Mouse (Mus musculus): ENCODE results near the gene Cstf3. TPM values are rescaled to one million over a fixed set of nuclear protein-coding genes. Genes with fewer than 3 reads are reported as not detected.

Gene Cstf3
- polyA plus RNA-seq (2014; fragmentation: Illumina TruSeq; extraction: RNeasy Lipid Tissue Mini Kit (QIAGEN cat#74804)) = 84.5 TPM

GRCm38 (mm10) chr2:104590068-104590828, at the start of gene Cstf3:
Cstf3 (plus strand) TSS chr2:104590523.

GRCm38 (mm10) chr2:104711585-104712485, 121.5 kb downstream of the Cstf3 start, which contains the start of gene Tcp11l1:
Tcp11l1 (minus strand) TSS chr2:104712169.

Other genes starting within 250 kb of the Cstf3 start
- 0.71 TPM for gene D430041D05Rik, start 179.5 kb upstream of the Cstf3 start, polyA plus RNA-seq (2014; fragmentation: Illumina TruSeq; extraction: RNeasy Lipid Tissue Mini Kit (QIAGEN cat#74804))
- 258 TPM for gene Hipk3, start 96.1 kb upstream of the Cstf3 start, polyA plus RNA-seq (2014; fragmentation: Illumina TruSeq; extraction: RNeasy Lipid Tissue Mini Kit (QIAGEN cat#74804))
- 23.9 TPM for gene Tcp11l1, start 121.6 kb downstream of the Cstf3 start, polyA plus RNA-seq (2014; fragmentation: Illumina TruSeq; extraction: RNeasy Lipid Tissue Mini Kit (QIAGEN cat#74804))
- not detected for gene Pin1rt1, start 125.9 kb downstream of the Cstf3 start, polyA plus RNA-seq (2014; fragmentation: Illumina TruSeq; extraction: RNeasy Lipid Tissue Mini Kit (QIAGEN cat#74804))
- 29.5 TPM for gene Depdc7, start 152.4 kb downstream of the Cstf3 start, polyA plus RNA-seq (2014; fragmentation: Illumina TruSeq; extraction: RNeasy Lipid Tissue Mini Kit (QIAGEN cat#74804))
- gene Qser1, start 226.2 kb downstream of the Cstf3 start, polyA plus RNA-seq (2014; fragmentation: Illumina TruSeq; extraction: RNeasy Lipid Tissue Mini Kit (QIAGEN cat#74804)) = 88.2 TPM